Mouse (Mus musculus): Measurements from ENCODE around the gene Hecw2.

GRCm38 (mm10) chr1:53781311-53781710 lies 413.7 kb downstream of the Hecw2 start:
- TF ChIP-seq EP300 (IDR thresholded peaks at IDR 0.05) = no peak
- no peak for TF ChIP-seq CTCF (IDR thresholded peaks at IDR 0.05)
